Mouse (Mus musculus) lung, embryonic 14.5 days (tissue): Measurements from ENCODE around the gene Uqcrfs1. TPM values are rescaled to one million over a fixed set of nuclear protein-coding genes. Genes with fewer than 3 reads are reported as not detected.

Experiments used
- ATAC-seq: fragments of 200-750 bp; cut with Nextera tagmentation; 2 replicates; pipeline ENCODE4 v1.8.0; 2017; ENCODE audit warnings: mild to moderate bottlenecking, moderate TSS enrichment, moderate library complexity; ENCODE audit not compliant: insufficient read depth
- DNase-seq: peaks from one replicate; pipeline ENCODE4 v3.0.0-alpha.2; 2015
- H3K27ac ChIP-seq: fragments of 300-500 bp; sonication (generic); 2 replicates; pipeline ENCODE4 v1.5.1; 2014; ENCODE audit warnings: low read depth, mild to moderate bottlenecking, moderate library complexity
- H3K27me3 ChIP-seq: fragments of 300-500 bp; sonication (generic); 2 replicates; pipeline ENCODE4 v1.6.1; 2014; ENCODE audit warnings: low read length, control low read depth; ENCODE audit not compliant: insufficient read depth
- H3K36me3 ChIP-seq: fragments of 300-500 bp; sonication (generic); 2 replicates; pipeline ENCODE4 v1.6.1; 2014; ENCODE audit warnings: control low read depth; ENCODE audit not compliant: insufficient read depth
- H3K4me1 ChIP-seq: fragments of 300-500 bp; sonication (generic); 2 replicates; pipeline ENCODE4 v1.6.1; 2014; ENCODE audit warnings: antibody characterized with exemption, control low read depth; ENCODE audit not compliant: insufficient read depth
- H3K4me2 ChIP-seq: fragments of 300-500 bp; sonication (generic); 2 replicates; pipeline ENCODE4 v1.6.1; 2014; ENCODE audit warnings: mild to moderate bottlenecking
- H3K4me3 ChIP-seq: fragments of 300-500 bp; sonication (generic); 2 replicates; pipeline ENCODE4 v1.5.1; 2014; ENCODE audit warnings: low read depth, low read length
- H3K9ac ChIP-seq: fragments of 300-500 bp; sonication (generic); 2 replicates; pipeline ENCODE4 v1.6.1; 2014
- H3K9me3 ChIP-seq: fragments of 300-500 bp; sonication (generic); 2 replicates; pipeline ENCODE4 v1.6.1; 2016; ENCODE audit warnings: low read depth, low read length, control low read depth
- CTCF ChIP-seq: IDR thresholded peaks from 2 replicates; pipeline ENCODE4 v1.5.1; 2016; ENCODE audit warnings: antibody characterized with exemption, low read depth
- WGBS: fragments of 180-500 bp; shearing (Covaris S2); extraction: QIAGEN DNeasy Blood & Tissue Kit; methylation state at CpG from one replicate; pipeline ENCODE4 v1.1.7; 2014; 5-methylcytosine and 5-hydroxymethylcytosine counted together
- polyA plus RNA-seq: library from polyadenylated mRNA; unstranded; fragments of >200 nt; fragmentation: Nextera tagmentation; extraction: Ambion mirVana; gene quantifications from 2 replicates; pipeline ENCODE4 v1.2.1, GENCODE M21; 2014

The Uqcrfs1 gene
- polyA plus RNA-seq, 1 experiment from 2014 or later = 200 TPM

DNA sequence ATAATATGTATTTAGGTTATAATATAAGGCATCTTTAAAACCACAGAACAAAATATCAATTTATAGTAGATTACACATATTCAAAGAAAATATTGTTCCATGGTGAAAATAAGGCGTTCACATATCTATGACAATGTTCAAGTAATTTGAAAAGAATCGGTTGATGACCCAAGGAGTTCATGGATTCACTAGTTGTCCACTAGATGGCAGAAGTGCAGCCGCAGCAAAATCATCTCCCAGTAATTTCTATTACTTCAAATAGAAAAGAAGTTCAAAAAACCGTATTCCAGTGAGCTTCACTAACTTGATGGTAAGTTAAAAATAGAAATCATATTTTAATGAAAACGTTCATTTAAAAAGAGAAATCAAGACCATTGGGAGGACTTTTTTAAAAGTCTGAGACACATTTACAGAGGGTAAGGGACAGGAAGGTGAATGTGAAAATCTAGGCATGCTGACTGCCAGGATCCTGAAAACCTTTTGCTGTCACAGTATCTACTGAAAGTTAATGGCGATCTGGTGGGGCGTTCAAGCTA lies 43.2 kb downstream of the Uqcrfs1 start:
- peak; percentile 69 for TF ChIP-seq CTCF
- Histone ChIP-seq H3K36me3 (no peaks in the 10 kb centered on the region), H3K27me3 (no peaks in the 10 kb centered on the region), H3K9me3 (no peaks in the 10 kb centered on the region), H3K4me3 (no peak overlapping the region), H3K27ac (no peak overlapping the region), H3K4me2 (no peak overlapping the region), H3K9ac (no peak overlapping the region), H3K4me1 (no peaks in the 10 kb centered on the region)
- 28% methylated on average over 7 of the region's 7 CpGs for WGBS
- ATAC-seq (no peak), DNase-seq (peak; percentile 77)

Other genes starting within 250 kb of the Uqcrfs1 start
- 2.0 and 3.9 TPM in 2 replicates for gene Agtr1a, start 208.9 kb downstream of the Uqcrfs1 start, polyA plus RNA-seq
- gene Dusp22, start 114.6 kb upstream of the Uqcrfs1 start, polyA plus RNA-seq = 27.1 and 30.7 TPM in 2 replicates
- 0.09 and 0.12 TPM in 2 replicates for gene Irf4, start 203.9 kb upstream of the Uqcrfs1 start, polyA plus RNA-seq